Mouse (Mus musculus) ES-Bruce4 (cell line): ENCODE results near the gene Sox5.

ENCODE experiments used
- CTCF ChIP-seq: IDR thresholded peaks from one replicate; pipeline ENCODE4 v1.8.1; 2011; ENCODE audit warnings: low read depth, low read length
- EP300 ChIP-seq: IDR thresholded peaks from 2 replicates; pipeline ENCODE4 v1.6.1; 2011; ENCODE audit warnings: low read depth, low read length; ENCODE audit not compliant: insufficient read depth
- POLR2A ChIP-seq: IDR thresholded peaks from one replicate; pipeline ENCODE4 v1.8.1; 2011; ENCODE audit warnings: low read length; ENCODE audit not compliant: insufficient read depth

DNA sequence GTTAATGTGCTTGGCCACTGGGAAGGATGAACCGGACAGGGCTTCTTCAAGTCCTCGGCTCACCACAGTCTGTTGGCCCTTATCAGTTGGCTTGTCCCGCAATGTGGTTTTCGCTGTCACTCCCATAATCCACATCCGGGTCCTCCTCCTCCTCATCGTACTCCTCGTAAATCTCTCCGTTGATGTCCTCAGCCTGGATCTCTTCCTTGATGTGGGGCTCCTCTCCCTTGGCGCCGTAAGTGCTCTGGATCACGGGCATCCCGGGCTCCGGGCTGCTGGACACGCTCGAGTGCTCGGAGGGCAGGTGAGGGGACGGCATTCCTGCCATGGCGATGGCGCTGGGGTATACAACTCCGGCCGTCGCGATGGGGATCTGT, 948.6 kb downstream of the Sox5 start:
- TF ChIP-seq CTCF (no peak), POLR2A (no peak), EP300 (no peak)
